Mouse (Mus musculus) cerebellum, postnatal 25 days (tissue): ENCODE measurements around the gene Abhd17a.
"Not testable (repeated sequence)": the region's sequence is repeated elsewhere in the genome, so short reads cannot be mapped to it uniquely, and the experiment has no call there.

Experiments used
- DNase-seq, 2 experiments: peaks; one replicate each; pipeline ENCODE4 v3.0.0; 2021; ENCODE audit warnings: mixed read lengths in 2 of 2

The Abhd17a gene

GRCm38 (mm10) chr10:80608435-80608834 is 18.3 kb upstream of the Abhd17a start:
- peak in 1 of 2 experiments; percentile 17 for DNase-seq

GRCm38 (mm10) chr10:80606737-80607350 is 16.7 kb upstream of the Abhd17a start:
- DNase-seq, result peak in 1 of 2 experiments; percentile 12

DNA sequence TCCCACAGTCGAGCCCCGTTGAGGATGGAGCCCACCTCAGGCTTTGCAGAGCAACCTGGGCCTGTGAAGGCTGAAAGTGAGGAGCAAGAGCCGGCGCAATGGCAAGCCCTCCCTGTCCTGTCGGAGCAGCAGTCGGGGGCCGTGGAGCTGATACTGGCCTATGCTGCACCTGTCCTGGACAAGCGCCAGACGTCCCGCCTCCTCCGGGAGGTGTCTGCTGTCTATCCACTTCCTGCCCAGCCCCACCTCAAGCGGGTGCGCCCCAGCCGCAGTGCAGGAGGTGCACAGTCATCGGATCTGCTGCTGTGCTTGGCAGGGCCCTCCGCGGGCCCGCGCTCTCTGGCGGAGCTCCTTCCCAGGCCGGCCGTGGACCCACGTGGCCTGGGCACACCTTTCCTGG is 16.2 kb upstream of the Abhd17a start:
- peak; percentile 26 to 60 for DNase-seq

DNA sequence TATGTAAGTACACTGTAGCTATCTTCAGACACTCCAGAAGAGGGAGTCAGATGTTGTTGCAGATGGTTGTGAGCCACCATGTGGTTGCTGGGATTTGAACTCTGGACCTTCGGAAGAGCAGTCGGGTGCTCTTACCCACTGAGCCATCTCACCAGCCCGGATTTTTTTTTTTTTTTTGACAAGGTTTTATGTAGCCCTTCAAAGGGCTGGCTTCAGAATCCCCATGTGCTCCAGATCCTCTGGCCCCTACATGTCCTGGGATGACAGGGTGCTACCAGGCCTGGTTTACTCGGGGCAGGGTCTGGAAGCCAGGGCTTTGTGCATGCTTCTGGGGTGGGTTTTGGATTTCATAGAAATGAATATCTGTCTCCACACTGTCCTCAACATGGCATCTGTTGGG is 15.6 kb upstream of the Abhd17a start, which contains the start of gene Gm49322:
TSS of gene Gm49322 (plus strand) at position 301 of the 400 bp plus-strand sequence.
- DNase-seq, result not testable (repeated sequence)

GRCm38 (mm10) chr10:80604988-80605387 is 14.8 kb upstream of the Abhd17a start:
- DNase-seq, result no peak

GRCm38 (mm10) chr10:80604001-80604509 is 13.9 kb upstream of the Abhd17a start:
- DNase-seq, result peak in 1 of 2 experiments; percentile 14

DNA sequence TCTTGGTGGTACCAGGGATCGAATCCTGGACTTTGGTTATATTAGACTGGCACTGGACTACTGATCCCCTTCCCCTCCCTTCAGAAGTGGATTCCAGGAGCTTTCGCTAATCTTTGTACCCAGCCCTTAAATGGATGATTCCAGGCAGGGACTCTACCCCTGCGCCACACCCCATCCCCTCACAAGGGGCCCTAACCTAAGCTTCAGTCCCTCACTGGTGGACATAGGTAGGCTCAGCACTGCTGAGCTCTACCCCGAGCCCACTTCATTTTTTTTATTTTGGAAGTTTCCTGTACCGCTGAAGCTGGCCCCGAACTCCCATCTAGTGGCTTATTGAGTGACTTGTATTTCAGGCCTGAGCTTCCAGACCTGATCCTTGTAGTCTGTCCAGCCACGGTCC is 13.2 kb upstream of the Abhd17a start:
- no peak for DNase-seq

DNA sequence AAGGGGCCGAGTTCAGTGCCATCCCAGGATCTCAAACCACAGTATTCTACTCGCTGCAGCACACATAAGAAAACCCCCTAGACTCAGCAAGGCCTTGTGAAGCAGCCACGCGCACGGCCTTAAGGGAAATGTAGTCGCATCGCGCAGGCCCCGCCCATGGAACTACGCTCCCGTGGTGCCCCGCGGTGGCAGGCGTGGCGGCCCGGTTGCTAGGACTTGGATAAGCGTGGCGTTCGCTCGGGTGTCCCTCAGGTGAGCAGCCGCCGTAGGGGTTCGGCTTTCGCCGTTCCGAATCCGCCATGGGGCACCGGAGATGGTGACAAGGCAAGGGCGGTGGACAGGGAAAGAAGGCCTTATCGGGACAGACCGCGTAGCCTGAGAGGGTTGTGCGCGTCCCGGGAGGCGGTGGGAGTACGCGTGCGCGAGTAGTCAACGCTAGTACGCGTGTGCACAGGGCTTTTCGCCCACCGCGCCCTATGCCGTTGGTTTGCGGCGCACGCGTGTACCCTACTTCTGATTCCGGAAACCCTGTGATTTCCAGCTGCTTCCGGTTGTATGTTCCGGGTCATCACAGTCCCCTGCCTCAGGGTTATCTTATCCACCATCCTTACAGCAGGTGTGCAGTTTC is 12.7 kb upstream of the Abhd17a start, which contains the start of the genes Scamp4 and Adat3:
TSS of gene Scamp4 (plus strand) at position 175 of the 628 bp plus-strand sequence.
TSS of gene Adat3 (plus strand) at position 183 of the 628 bp plus-strand sequence.
- DNase-seq, result peak; percentile 97 to 98

- DNase-seq, result no peak
Observed at GRCm38 (mm10) chr10:80596318-80596717, 6.2 kb upstream of the Abhd17a start.

GRCm38 (mm10) chr10:80589127-80589878 is 838 bp downstream of the Abhd17a start:
- DNase-seq, result peak; percentile 20 to 35

- peak in 1 of 2 experiments; percentile 26 for DNase-seq
Observed at GRCm38 (mm10) chr10:80587305-80587657, 2.9 kb downstream of the Abhd17a start.

DNA sequence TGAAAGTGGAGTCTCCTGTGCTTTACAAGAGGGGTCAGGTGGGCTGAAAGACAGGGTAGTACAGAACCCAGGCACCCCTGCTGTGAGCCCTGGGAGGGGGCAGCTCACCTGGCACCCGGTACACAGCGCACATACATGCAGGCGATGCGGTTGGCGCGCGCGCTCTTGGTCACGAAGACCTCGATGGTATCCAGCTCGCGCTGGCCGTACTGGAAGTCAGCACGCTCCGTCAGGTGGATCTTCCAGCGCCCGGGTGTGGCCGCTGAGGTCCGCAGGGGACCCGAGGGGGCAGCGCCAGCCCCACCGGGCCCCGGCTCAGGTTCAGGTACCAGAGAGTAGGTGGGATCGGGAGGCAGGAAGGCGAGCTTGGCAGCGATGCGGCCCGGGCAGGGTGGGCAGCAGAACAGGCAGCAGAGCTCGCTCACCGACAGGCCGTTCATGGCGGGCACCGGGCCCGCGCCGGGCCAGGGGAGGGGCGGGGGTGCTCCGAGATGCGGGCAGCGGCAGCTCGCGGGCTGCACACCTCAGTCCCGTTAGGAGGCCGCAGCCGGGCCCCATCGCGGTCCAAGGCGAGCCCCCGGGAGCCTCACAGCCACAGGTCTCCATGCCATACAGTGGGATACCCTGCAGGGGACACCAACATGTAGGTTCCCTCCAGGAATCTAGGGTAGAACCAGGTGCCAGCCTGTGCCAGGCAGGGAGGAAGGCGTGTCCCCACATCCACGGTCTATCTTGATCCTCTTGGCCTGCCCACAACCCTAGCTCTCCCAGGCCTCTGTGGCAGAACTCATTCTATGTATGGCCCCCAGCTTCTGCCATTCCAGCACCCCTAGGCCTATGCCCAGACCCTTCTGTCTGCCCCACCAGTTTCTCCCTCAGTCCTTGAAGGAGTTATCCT is 3.5 kb downstream of the Abhd17a start:
- peak in 1 of 2 experiments; percentile 51 for DNase-seq

DNA sequence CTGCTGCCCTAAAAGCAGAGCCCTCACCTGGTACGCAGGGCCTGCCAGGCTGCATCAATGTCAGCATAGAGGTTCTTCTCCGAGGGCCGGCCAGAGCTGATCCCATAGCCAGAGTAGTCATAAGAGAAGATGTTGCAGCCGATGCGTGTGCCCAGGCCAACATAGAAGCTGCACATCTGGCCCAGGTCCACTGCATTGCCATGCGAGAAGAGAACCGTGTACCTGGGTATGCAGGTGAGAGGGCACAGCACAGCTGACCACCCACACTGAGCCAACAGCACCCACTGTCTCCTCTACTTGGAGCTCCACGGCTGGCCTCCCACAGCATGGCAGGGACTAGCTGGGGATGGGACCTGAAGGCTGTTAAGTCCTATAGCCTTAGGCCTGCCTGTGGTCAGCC is 4.6 kb downstream of the Abhd17a start:
- DNase-seq, result peak in 1 of 2 experiments; percentile 18

- peak in 1 of 2 experiments; percentile 28 for DNase-seq
Observed at GRCm38 (mm10) chr10:80584642-80585552, 5.2 kb downstream of the Abhd17a start.

GRCm38 (mm10) chr10:80584045-80584488 is 6.1 kb downstream of the Abhd17a start:
- DNase-seq, result peak; percentile 58 to 75

GRCm38 (mm10) chr10:80583047-80583446 is 7.1 kb downstream of the Abhd17a start:
- DNase-seq, result peak in 1 of 2 experiments; percentile 20

DNA sequence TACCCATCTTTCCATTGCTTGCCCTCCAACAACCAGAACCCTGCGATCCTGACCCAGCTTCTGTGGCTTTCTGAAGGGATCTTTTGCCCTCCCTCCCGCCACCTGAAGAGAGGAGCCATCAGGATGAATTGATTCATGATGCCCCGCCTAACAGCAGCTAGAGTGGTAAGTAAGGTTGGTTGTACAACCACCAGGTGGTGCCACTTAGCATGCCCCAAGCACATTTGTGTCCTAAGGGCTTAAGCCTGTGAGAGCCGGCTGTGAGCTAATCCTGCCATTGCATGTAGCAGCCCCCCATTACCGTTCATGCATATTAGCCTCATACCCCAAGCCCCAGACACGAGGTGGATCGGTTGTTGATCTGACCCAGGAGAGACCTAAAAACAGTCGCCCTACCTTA is 11.2 kb downstream of the Abhd17a start:
- peak; percentile 64 to 74 for DNase-seq

- peak; percentile 72 to 80 for DNase-seq
Observed at GRCm38 (mm10) chr10:80578131-80578750, 11.9 kb downstream of the Abhd17a start.

- peak; percentile 85 to 90 for DNase-seq
Observed at GRCm38 (mm10) chr10:80577195-80578130, 12.7 kb downstream of the Abhd17a start, which contains the start of gene Klf16. Klf16 (minus strand) TSS chr10:80577321.
